Mouse (Mus musculus): ENCODE data around the gene Ndufs1.
"Not testable (repeated sequence)": the region's sequence is repeated elsewhere in the genome, so short reads cannot be mapped to it uniquely, and the experiment has no call there.

DNA sequence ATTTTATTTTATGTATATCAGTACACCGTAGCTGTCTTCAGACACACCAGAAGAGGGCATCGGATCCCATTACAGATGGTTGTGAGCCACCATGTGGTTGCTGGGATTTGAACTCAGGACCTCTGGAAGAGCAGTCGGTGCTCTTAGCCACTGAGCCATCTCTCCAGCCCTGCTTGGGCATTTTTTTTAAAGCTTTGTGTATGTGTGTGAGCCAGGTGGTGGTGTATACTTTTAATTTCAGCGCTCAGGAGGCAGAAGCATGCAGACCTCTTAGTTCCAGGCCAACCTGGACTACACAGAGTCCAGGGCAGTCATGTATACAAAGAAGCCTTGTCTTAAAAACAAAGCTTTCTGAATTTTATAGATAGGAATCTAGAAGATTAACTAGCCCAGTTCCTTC lies 3.9 kb upstream of the Ndufs1 start:
- TF ChIP-seq CTCF (IDR thresholded peaks at IDR 0.05; ENCODE audit: borderline replicate concordance, extremely low read depth, insufficient read depth, insufficient read length); POLR2A (IDR thresholded peaks at IDR 0.05; ENCODE audit: borderline replicate concordance, extremely low read depth, insufficient read depth, insufficient read length, poor library complexity, severe bottlenecking): not testable (repeated sequence)
